Mouse (Mus musculus): ENCODE measurements around the gene Myo9b. TPM values are rescaled to one million over a fixed set of nuclear protein-coding genes. Genes with fewer than 3 reads are reported as not detected.
A peak's percentile ranks its signal among the peaks of the same experiment; 100 is the strongest.
"Not testable (repeated sequence)": the region's sequence is repeated elsewhere in the genome, so short reads cannot be mapped to it uniquely, and the experiment has no call there.

Gene Myo9b
- polyA plus RNA-seq, 1 experiment: 51.9 TPM

- TF ChIP-seq CTCF (IDR thresholded peaks at IDR 0.05; ENCODE audit: borderline replicate concordance, extremely low read depth, insufficient read depth, insufficient read length) (no peak), POLR2A (IDR thresholded peaks at IDR 0.05; ENCODE audit: borderline replicate concordance, extremely low read depth, insufficient read depth, insufficient read length, poor library complexity, severe bottlenecking) (no peak)
- peak; percentile 3 for DNase-seq (ENCODE audit: low read depth)
Measured at GRCm38 (mm10) chr8:71282621-71283020, 10.1 kb downstream of the Myo9b start.

GRCm38 (mm10) chr8:71286223-71286622 is 13.7 kb downstream of the Myo9b start:
- DNase-seq (ENCODE audit: low read depth): not testable (repeated sequence)

GRCm38 (mm10) chr8:71288441-71288949 is 16.0 kb downstream of the Myo9b start:
- TF ChIP-seq CTCF (IDR thresholded peaks at IDR 0.05; ENCODE audit: borderline replicate concordance, extremely low read depth, insufficient read depth, insufficient read length) (peak; percentile 9; the same call in 1 of the 2 replicates), POLR2A (IDR thresholded peaks at IDR 0.05; ENCODE audit: borderline replicate concordance, extremely low read depth, insufficient read depth, insufficient read length, poor library complexity, severe bottlenecking) (no peak)
- no peak for DNase-seq (ENCODE audit: low read depth)

GRCm38 (mm10) chr8:71289098-71289497 is 16.6 kb downstream of the Myo9b start:
- DNase-seq (ENCODE audit: low read depth): no peak
- TF ChIP-seq POLR2A (IDR thresholded peaks at IDR 0.05; ENCODE audit: borderline replicate concordance, extremely low read depth, insufficient read depth, insufficient read length, poor library complexity, severe bottlenecking) (no peak), CTCF (IDR thresholded peaks at IDR 0.05; ENCODE audit: borderline replicate concordance, extremely low read depth, insufficient read depth, insufficient read length) (no peak)

GRCm38 (mm10) chr8:71290211-71290610 is 17.7 kb downstream of the Myo9b start:
- no peak for DNase-seq (ENCODE audit: low read depth)
- TF ChIP-seq POLR2A (IDR thresholded peaks at IDR 0.05; ENCODE audit: borderline replicate concordance, extremely low read depth, insufficient read depth, insufficient read length, poor library complexity, severe bottlenecking): no peak
- no peak for TF ChIP-seq CTCF (IDR thresholded peaks at IDR 0.05; ENCODE audit: borderline replicate concordance, extremely low read depth, insufficient read depth, insufficient read length)

- DNase-seq (ENCODE audit: low read depth): no peak
- no peak for TF ChIP-seq POLR2A (IDR thresholded peaks at IDR 0.05; ENCODE audit: borderline replicate concordance, extremely low read depth, insufficient read depth, insufficient read length, poor library complexity, severe bottlenecking)
- TF ChIP-seq CTCF (IDR thresholded peaks at IDR 0.05; ENCODE audit: borderline replicate concordance, extremely low read depth, insufficient read depth, insufficient read length): no peak
Measured at GRCm38 (mm10) chr8:71290911-71291310, 18.4 kb downstream of the Myo9b start.

GRCm38 (mm10) chr8:71291351-71291750 is 18.8 kb downstream of the Myo9b start:
- TF ChIP-seq CTCF (IDR thresholded peaks at IDR 0.05; ENCODE audit: borderline replicate concordance, extremely low read depth, insufficient read depth, insufficient read length) (no peak), POLR2A (IDR thresholded peaks at IDR 0.05; ENCODE audit: borderline replicate concordance, extremely low read depth, insufficient read depth, insufficient read length, poor library complexity, severe bottlenecking) (no peak)
- DNase-seq (ENCODE audit: low read depth): no peak

GRCm38 (mm10) chr8:71293930-71294329 is 21.4 kb downstream of the Myo9b start:
- DNase-seq (ENCODE audit: low read depth): not testable (repeated sequence)

- no peak for DNase-seq (ENCODE audit: low read depth)
- TF ChIP-seq POLR2A (IDR thresholded peaks at IDR 0.05; ENCODE audit: borderline replicate concordance, extremely low read depth, insufficient read depth, insufficient read length, poor library complexity, severe bottlenecking): no peak
- no peak for TF ChIP-seq CTCF (IDR thresholded peaks at IDR 0.05; ENCODE audit: borderline replicate concordance, extremely low read depth, insufficient read depth, insufficient read length)
Measured at GRCm38 (mm10) chr8:71296188-71296621, 23.7 kb downstream of the Myo9b start.

GRCm38 (mm10) chr8:71296784-71297183 is 24.3 kb downstream of the Myo9b start:
- DNase-seq (ENCODE audit: low read depth): no peak
- TF ChIP-seq CTCF (IDR thresholded peaks at IDR 0.05; ENCODE audit: borderline replicate concordance, extremely low read depth, insufficient read depth, insufficient read length): no peak
- TF ChIP-seq POLR2A (IDR thresholded peaks at IDR 0.05; ENCODE audit: borderline replicate concordance, extremely low read depth, insufficient read depth, insufficient read length, poor library complexity, severe bottlenecking): no peak

GRCm38 (mm10) chr8:71297439-71297838 is 24.9 kb downstream of the Myo9b start:
- DNase-seq (ENCODE audit: low read depth): no peak
- TF ChIP-seq CTCF (IDR thresholded peaks at IDR 0.05; ENCODE audit: borderline replicate concordance, extremely low read depth, insufficient read depth, insufficient read length) (no peak), POLR2A (IDR thresholded peaks at IDR 0.05; ENCODE audit: borderline replicate concordance, extremely low read depth, insufficient read depth, insufficient read length, poor library complexity, severe bottlenecking) (no peak)

GRCm38 (mm10) chr8:71299716-71300115 is 27.2 kb downstream of the Myo9b start:
- DNase-seq (ENCODE audit: low read depth): no peak
- no peak for TF ChIP-seq POLR2A (IDR thresholded peaks at IDR 0.05; ENCODE audit: borderline replicate concordance, extremely low read depth, insufficient read depth, insufficient read length, poor library complexity, severe bottlenecking)
- no peak for TF ChIP-seq CTCF (IDR thresholded peaks at IDR 0.05; ENCODE audit: borderline replicate concordance, extremely low read depth, insufficient read depth, insufficient read length)

GRCm38 (mm10) chr8:71302788-71303187 is 30.3 kb downstream of the Myo9b start:
- no peak for DNase-seq (ENCODE audit: low read depth)
- TF ChIP-seq CTCF (IDR thresholded peaks at IDR 0.05; ENCODE audit: borderline replicate concordance, extremely low read depth, insufficient read depth, insufficient read length): no peak
- no peak for TF ChIP-seq POLR2A (IDR thresholded peaks at IDR 0.05; ENCODE audit: borderline replicate concordance, extremely low read depth, insufficient read depth, insufficient read length, poor library complexity, severe bottlenecking)
